Mouse (Mus musculus) kidney, adult 2 months (tissue): ENCODE data around the gene Rassf8. TPM values are rescaled to one million over a fixed set of nuclear protein-coding genes. Genes with fewer than 3 reads are reported as not detected.

Experiments
- DNase-seq: peaks from one replicate; pipeline ENCODE4 v3.0.0; 2021
- H3K27ac ChIP-seq: fragments of 200-500 bp; 2 replicates; pipeline ENCODE4 v1.5.1; 2012; ENCODE audit warnings: low read depth, low read length, control low read depth, inconsistent platforms; ENCODE audit not compliant: insufficient read depth
- H3K27me3 ChIP-seq: fragments of 200-500 bp; replicated peaks from 2 replicates; pipeline ENCODE4 v1.6.1; 2012; ENCODE audit warnings: mild to moderate bottlenecking, moderate library complexity, low read length, inconsistent platforms; ENCODE audit not compliant: control insufficient read depth, insufficient read depth
- H3K36me3 ChIP-seq: fragments of 200-500 bp; 2 replicates; pipeline ENCODE4 v1.6.1; 2012; ENCODE audit warnings: mild to moderate bottlenecking, moderate library complexity, low read length, inconsistent platforms; ENCODE audit not compliant: control insufficient read depth, insufficient read depth
- H3K4me1 ChIP-seq: fragments of 200-500 bp; 2 replicates; pipeline ENCODE4 v1.6.1; 2011; ENCODE audit warnings: low read length; ENCODE audit not compliant: control insufficient read depth, insufficient read depth
- H3K4me3 ChIP-seq: fragments of 200-500 bp; 2 replicates; pipeline ENCODE4 v1.5.1; 2011; ENCODE audit warnings: mild to moderate bottlenecking, low read depth, low read length, control low read depth; ENCODE audit not compliant: insufficient read depth
- CTCF ChIP-seq: fragments of 200-500 bp; conservative IDR thresholded peaks from 2 replicates; pipeline ENCODE4 v1.5.1; 2011; ENCODE audit warnings: low read depth, mild to moderate bottlenecking, control low read depth, low read length, moderate library complexity, mixed read lengths; ENCODE audit not compliant: insufficient read depth, insufficient read length
- POLR2A ChIP-seq: fragments of 200-500 bp; IDR thresholded peaks from one replicate; pipeline ENCODE4 v1.6.1; 2011; ENCODE audit warnings: low read depth, low read length, control low read depth
- WGBS: fragments of 180-500 bp; shearing (Covaris S2); methylation state at CpG from one replicate; pipeline ENCODE4 v1.1.7; 2018; 5-methylcytosine and 5-hydroxymethylcytosine counted together
- polyA plus RNA-seq: library from polyadenylated mRNA; depleted of rRNA; stranded (reverse); fragments of >200 nt; gene quantifications from 2 replicates; pipeline ENCODE4 v1.2.3, GENCODE M21; 2012

Gene Rassf8
- polyA plus RNA-seq, 1 experiment, result 33.9 TPM

DNA sequence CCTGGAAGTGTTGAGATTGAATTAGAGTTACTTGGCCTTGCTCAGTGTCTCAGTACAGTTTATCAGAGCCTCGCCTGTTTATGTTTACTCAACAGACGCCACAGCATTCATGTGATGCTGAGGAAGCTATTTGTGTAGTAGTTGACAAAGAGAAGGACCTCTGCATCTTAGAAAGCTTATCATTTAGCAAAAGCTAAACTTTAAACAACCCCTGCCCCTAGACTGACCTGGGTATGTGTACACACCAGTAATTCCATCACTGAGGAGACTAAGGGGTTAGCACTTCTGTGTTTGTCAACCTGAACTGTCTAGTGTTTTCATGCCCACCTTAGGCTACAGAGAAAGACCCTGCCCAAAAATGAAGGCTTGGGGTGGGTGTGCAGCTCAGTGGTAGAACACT is 12.9 kb downstream of the Rassf8 start:
- 63% methylated on average over 2 of the region's 2 CpGs for WGBS
- Histone ChIP-seq H3K4me1 (peaks cover 36% of the 10 kb centered on the region), H3K27me3 (no peaks in the 10 kb centered on the region), H3K4me3 (no peak overlapping the region), H3K36me3 (no peaks in the 10 kb centered on the region), H3K27ac (0 out of 2 replicates have a peak overlapping the region, but pooled peaks have one; percentile 1)
- no peak for DNase-seq
- TF ChIP-seq CTCF (no peak), POLR2A (no peak)

DNA sequence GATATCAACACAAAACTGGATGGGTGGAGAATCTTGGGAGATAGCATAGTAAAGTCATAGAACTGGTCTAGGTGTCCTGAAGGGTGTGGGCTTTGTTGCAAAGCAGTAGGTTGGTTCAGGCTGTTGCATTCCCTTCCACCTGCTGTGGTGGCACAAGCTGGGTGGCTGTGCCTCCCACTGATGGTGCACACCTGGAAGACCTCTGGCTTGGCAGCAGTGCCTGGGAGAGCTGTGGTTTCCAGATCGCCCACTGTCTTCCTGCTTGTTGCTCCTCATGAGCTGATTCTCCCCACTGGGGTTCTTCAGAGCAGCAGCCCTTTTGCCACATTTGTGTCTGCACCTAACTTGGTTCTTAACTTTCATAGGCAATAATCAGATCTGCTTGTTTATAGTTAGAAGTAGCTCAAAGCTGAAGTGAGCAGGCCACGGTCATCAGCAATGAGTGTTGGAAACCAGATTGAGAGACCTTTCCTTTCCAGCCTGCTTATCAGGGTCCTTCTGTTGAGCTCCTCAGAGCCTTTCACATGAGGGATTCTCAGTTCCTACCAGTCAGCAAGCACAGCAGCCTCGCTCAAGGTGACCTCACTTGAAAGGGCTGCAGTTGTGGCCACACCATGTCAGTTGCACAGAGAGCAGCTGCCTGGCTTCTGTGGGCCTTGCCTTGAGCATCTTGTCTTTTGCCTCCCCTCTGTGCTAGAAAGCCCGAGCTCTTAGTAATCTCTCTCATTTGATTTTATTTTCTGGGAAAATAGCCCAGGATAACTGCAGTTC is 13.9 kb downstream of the Rassf8 start:
- no peak for TF ChIP-seq CTCF
- TF ChIP-seq POLR2A, result no peak
- H3K4me3 ChIP-seq, result no peak overlapping the region
- no peaks in the 10 kb centered on the region for H3K36me3 ChIP-seq
- 63% methylated on average over 4 of the region's 4 CpGs for WGBS
- H3K27ac ChIP-seq, result peak overlapping the region; percentile 6
- no peaks in the 10 kb centered on the region for H3K27me3 ChIP-seq
- peaks cover 36% of the 10 kb centered on the region for H3K4me1 ChIP-seq
- DNase-seq, result no peak

DNA sequence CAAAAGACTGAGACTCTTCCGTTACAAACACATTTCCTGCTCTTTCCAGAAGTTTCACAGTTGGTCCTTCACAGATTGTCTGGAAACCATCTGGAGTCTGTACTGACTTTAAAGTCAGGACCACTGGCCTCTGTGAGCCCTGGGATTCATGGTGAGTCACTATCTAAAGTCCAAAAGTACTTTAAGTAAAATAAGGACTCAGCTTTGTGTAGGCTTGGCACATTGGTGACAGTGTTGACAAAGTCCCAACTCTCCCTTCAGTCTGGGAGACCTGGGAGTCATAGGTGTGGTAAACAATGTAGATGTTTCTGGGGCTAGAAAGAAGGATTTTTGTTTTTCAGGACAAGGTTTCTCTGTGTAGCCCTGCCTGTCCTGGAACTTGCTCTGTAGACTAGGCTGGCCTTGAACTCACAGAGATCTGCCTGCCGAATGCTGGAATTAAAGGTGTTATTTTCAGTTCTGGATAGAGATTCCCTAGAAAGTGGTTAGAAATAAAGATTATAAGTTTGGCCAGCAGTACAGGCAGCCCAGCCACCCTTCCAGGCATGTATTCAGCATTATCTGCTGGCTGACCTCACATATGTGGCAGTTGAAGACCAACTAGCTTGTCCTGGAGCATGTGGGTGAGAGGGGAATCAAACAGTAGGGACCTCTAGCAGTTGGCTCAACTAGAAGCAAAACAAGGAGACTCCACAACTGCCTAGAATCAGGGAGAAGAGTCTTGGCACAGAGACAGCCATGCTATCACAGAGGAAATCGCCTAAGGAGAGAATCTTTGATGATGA is 14.8 kb downstream of the Rassf8 start:
- TF ChIP-seq POLR2A (no peak), CTCF (no peak)
- no peaks in the 10 kb centered on the region for H3K36me3 ChIP-seq
- H3K27ac ChIP-seq, result no peak overlapping the region
- H3K4me3 ChIP-seq, result no peak overlapping the region
- H3K27me3 ChIP-seq, result no peaks in the 10 kb centered on the region
- H3K4me1 ChIP-seq, result peaks cover 36% of the 10 kb centered on the region
- no peak for DNase-seq
- WGBS, result 71% methylated on average over 3 of the region's 3 CpGs

DNA sequence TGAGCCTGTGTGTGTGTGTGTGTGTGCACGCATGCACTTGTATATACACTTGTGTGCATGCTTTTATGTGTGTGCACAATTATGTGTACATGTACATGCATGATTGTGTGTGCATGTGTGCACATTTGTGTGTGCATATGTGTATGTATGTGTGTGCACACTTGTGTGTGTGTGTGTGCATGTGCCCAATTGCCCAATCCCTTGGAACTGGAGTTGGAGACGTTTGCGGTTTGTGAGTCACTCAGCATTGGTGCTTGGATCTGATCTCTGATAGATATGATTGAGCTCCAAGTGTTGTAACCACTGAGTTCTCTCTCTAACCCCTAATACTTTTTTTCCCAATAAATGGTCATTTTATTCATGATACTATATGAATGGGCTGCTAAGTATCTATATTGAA is 15.5 kb downstream of the Rassf8 start:
- Histone ChIP-seq H3K27me3 (no peaks in the 10 kb centered on the region), H3K4me3 (no peak overlapping the region), H3K4me1 (peaks cover 41% of the 10 kb centered on the region), H3K36me3 (no peaks in the 10 kb centered on the region), H3K27ac (no peak overlapping the region)
- 89% methylated on average over 3 of the region's 3 CpGs for WGBS
- TF ChIP-seq POLR2A (no peak), CTCF (no peak)
- DNase-seq, result no peak

DNA sequence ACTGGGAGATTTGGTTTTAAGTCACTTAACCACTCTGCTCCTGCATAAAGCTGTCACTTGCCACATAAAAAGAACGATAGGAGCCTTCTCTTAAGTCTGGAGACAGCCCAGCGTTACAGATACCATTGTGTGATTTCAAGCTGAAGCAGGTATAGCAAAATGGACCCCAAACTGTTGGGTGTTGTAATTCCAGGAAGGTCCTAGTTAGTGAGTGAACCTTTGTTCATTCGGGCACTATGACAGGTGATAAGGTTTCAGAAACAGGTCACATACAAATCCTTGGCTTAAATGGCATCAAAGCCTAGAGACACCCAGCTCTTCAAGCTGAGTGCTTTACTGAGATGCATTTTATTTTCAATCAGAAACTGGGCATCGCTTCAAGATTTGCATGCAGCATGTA is 16.5 kb downstream of the Rassf8 start:
- Histone ChIP-seq H3K27ac (no peak overlapping the region), H3K27me3 (no peaks in the 10 kb centered on the region), H3K4me1 (peaks cover 42% of the 10 kb centered on the region), H3K36me3 (no peaks in the 10 kb centered on the region), H3K4me3 (no peak overlapping the region)
- TF ChIP-seq POLR2A (no peak), CTCF (no peak)
- 74% methylated on average over 4 of the region's 4 CpGs for WGBS
- no peak for DNase-seq

DNA sequence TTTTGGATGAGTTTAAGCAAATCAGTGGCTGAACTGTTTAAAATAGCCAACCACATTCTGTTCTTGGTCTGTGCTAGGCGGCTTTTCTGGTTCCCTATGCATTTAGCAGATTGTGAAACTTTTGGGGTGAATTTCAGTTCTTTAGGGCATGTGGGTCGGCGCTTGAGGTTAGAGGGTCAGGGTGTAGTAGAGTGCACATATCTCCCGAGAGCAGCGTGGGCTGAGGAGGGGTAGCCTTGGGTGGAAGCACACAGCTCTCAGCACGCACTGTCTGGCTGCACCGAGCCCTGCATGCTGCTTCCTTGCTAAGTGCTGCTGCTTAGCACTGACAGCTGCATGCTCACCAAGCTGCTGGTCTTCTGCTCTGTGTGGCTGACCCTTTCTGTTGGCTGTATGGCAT is 18.5 kb downstream of the Rassf8 start:
- no peak for DNase-seq
- WGBS, result 72% methylated on average over 7 of the region's 7 CpGs
- no peak overlapping the region for H3K27ac ChIP-seq
- no peaks in the 10 kb centered on the region for H3K36me3 ChIP-seq
- TF ChIP-seq POLR2A (no peak), CTCF (no peak)
- no peaks in the 10 kb centered on the region for H3K27me3 ChIP-seq
- H3K4me1 ChIP-seq, result peaks cover 33% of the 10 kb centered on the region
- H3K4me3 ChIP-seq, result no peak overlapping the region

DNA sequence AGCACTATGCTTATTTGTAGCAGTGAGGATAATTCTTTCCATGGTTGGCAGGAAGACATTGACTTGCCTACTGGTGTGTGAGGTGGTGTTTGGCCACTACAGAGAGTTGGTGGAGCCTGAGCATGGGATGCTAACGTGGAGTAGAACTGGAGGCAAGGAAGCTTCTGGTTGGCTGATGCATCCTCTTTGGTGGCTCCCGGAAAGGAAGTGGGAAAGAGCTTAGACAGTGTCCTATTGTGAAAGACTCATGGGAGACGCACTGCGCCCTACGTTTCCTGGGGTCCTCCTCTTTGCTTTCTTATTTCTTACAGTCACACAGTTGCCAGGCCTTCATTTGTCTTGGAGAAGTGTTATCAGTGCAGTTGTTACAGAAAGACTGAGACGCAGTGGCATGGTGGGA is 20.4 kb downstream of the Rassf8 start:
- no peak for TF ChIP-seq POLR2A
- no peak for TF ChIP-seq CTCF
- Histone ChIP-seq H3K27me3 (no peaks in the 10 kb centered on the region), H3K36me3 (no peaks in the 10 kb centered on the region), H3K4me3 (no peak overlapping the region), H3K27ac (no peak overlapping the region), H3K4me1 (peaks cover 25% of the 10 kb centered on the region)
- WGBS, result 83% methylated on average over 6 of the region's 6 CpGs
- DNase-seq, result no peak
